Mouse (Mus musculus) cerebellum, adult 9-10 months (tissue): ENCODE results near the gene Tgfb1.

ENCODE experiments used
- DNase-seq: peaks from one replicate; pipeline ENCODE4 v3.0.0; 2022

Tgfb1 gene

GRCm38 (mm10) chr7:25746844-25747243, 60.0 kb downstream of the Tgfb1 start:
- DNase-seq = no peak

GRCm38 (mm10) chr7:25753076-25753475, 66.3 kb downstream of the Tgfb1 start:
- peak; percentile 55 for DNase-seq

GRCm38 (mm10) chr7:25753643-25754438, 67.0 kb downstream of the Tgfb1 start:
- peak; percentile 48 for DNase-seq

- no peak for DNase-seq
Measured at GRCm38 (mm10) chr7:25754439-25754737, 67.6 kb downstream of the Tgfb1 start.
